Mouse (Mus musculus) 3134 (cell line): ENCODE measurements around the gene Tm9sf4.

Source experiments
- DNase-seq: peaks from one replicate; pipeline ENCODE4 v3.0.0-alpha.2; 2011; ENCODE audit warnings: low spot score; ENCODE audit not compliant: insufficient read length; ENCODE audit errors: extremely low read depth

Tm9sf4 gene

GRCm38 (mm10) chr2:153213351-153213750 is 52.2 kb downstream of the Tm9sf4 start:
- DNase-seq: no peak

GRCm38 (mm10) chr2:153214771-153215259 is 53.7 kb downstream of the Tm9sf4 start:
- no peak for DNase-seq

DNA sequence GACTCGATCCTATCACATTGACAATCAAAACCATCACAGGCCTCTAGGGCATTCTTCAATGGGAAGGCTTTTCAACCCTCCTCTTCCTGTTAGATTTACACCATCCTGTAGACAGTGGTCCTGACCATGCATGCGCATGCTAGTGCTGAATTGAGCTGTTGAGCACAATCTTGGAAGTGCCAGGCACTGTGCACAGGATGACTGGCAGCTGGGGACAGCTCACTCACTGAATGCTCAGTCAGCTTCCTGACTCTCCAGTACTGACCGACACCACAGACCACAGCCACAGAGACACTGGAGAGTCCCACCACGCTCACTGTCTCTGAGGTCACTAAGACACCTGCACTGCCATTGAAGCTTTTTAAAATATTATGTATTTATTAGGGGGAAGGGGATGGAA is 54.3 kb downstream of the Tm9sf4 start:
- no peak for DNase-seq

GRCm38 (mm10) chr2:153217826-153218340 is 56.8 kb downstream of the Tm9sf4 start:
- no peak for DNase-seq

DNA sequence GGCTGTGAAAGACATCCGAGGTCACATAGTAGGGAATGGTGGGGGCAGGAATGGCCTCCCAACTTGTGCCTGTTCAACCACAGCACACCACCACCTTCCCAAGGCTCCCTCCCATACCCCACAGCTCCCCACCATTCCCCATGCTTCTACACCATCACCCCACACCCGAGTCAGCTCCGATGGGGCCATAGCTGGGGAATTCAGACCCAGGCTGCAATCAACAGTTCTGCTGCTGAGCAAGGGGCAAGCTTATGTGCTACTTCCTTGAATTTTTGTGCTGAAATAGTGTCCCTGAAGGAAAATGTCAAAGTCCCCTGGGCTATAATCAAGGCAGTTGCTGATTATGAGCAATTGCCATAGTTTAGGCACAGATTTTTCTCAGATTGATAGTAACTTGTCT is 57.4 kb downstream of the Tm9sf4 start:
- no peak for DNase-seq

DNA sequence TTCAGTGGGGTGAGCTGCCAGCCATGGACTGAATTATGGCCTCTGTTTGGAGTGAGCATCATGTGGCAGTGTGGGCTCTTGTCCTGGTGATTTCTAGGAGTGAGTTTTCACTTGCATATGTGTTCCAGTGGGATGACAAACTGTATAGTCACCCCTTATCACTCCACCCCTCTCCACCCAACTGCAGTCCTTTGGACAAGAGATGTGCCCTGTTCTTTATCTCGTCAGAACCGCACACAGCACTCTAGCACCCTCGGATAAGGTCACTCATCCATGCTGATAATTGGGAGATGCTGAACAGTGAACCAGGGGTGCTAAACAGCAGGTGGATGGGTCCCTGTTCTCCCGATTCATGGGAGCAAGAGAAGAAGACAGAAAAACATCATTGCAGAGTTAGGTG is 60.5 kb downstream of the Tm9sf4 start:
- no peak for DNase-seq

DNA sequence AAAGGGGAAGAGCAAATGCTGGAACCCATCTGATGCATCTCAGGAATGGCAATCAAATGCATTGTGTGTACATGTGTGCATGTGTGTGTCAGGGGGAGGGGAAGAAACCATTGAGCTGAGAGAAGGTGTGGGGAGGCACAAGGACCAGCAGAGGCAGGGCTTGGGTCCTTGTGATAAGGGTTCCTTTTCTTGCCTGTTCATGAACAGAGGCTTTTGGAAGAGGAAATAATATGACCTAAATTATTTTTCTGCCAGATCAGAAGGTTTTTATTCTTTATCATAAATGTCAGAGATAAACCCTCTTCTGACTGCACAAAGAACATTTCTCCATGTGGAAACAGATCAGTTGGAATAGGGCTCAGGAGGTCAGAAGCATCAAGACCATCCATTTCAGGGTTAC is 61.0 kb downstream of the Tm9sf4 start:
- DNase-seq: no peak

DNA sequence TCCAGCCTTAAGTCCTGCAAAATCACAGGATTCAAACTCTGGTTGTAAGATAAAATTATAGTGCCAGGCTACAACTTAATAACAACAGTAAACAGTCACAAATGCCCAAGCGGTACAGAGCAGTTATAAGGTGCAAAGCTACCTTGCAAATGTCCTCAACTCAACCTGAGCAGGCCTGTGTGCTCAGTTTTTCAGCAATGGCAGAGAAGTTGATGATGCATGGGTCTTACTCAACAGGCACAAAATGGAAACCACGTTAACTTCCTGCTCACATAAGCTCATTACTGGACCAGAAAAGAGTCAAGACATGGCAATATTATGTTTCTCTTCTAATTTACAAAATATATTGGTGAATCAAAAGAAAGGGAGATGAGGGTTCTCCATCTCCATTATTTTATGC is 61.5 kb downstream of the Tm9sf4 start:
- DNase-seq: no peak

GRCm38 (mm10) chr2:153224946-153225594 is 64.0 kb downstream of the Tm9sf4 start, which contains the start of gene Tspyl3:
Gene Tspyl3, minus strand, starts transcription at chr2:153225441.
- no peak for DNase-seq

DNA sequence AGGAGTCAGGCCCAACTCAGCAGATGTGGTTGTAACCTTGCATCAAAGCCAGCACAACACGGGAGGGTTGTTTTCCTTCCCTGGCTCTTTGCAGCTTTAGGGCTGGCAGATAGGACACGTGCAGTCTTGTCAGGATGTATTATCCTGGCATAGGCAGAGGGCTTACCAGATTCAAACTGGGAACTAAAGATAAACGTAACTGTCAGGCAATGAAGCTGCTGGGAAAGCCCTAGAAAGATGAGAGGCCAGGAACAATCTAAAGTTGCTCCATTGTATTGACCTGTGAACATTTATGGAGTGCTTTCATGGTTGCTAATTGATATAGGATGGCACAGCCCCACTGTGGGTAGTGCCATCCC is 64.5 kb downstream of the Tm9sf4 start:
- DNase-seq: no peak

DNA sequence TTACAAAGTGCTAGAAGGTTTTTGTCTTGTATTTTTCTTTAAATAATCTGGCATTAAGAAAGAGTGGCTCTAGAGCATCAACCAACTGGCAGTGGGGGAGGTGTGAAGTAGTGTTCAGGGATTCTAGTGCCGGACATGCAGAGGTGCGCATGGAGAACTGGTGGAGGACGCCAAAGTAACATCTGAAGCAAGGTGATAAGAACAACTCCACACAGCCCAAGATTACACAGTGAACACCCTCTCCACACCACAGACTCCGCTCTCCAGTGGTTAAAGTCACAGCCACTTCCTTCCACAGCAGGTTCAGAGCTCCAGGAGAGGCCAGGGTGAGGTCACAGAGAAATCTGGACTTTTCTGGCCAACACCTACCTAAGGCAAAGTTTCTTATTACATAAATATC is 66.9 kb downstream of the Tm9sf4 start:
- no peak for DNase-seq

- no peak for DNase-seq
Observed at GRCm38 (mm10) chr2:153228523-153228922, 67.4 kb downstream of the Tm9sf4 start.

- DNase-seq: no peak
Observed at GRCm38 (mm10) chr2:153237193-153237592, 76.1 kb downstream of the Tm9sf4 start.

- DNase-seq: no peak
Observed at GRCm38 (mm10) chr2:153237891-153238290, 76.8 kb downstream of the Tm9sf4 start.

- DNase-seq: no peak
Observed at GRCm38 (mm10) chr2:153238406-153238805, 77.3 kb downstream of the Tm9sf4 start.

GRCm38 (mm10) chr2:153239021-153239859 is 78.1 kb downstream of the Tm9sf4 start:
- DNase-seq: no peak

- DNase-seq: no peak
Observed at GRCm38 (mm10) chr2:153239860-153240480, 78.9 kb downstream of the Tm9sf4 start.

DNA sequence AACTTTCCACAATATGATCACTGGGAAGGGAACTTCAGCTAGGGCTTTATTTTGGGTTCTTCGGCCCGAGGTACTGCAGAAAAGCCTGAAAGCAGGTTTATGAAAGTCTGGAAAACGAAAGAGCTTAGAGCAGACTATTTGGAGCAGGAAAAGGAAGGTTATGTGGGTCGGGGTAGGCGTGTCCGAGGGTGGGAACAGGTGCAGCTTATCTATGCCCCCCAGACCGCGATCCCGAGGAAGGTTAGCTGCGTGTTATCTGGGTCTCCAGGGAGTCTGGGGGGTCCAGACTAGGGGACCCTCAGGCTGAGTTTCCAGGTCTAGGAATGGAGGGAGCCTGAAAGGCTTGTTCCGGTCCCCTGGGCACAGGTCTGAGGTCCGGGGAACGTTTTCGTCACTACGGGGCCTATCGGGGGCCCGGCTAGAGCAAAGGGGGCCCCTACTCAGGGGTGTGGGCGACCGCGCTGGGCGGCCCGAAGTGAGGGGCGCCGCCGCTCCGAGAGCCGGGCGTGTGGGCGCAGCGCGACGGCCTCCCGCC is 79.7 kb downstream of the Tm9sf4 start:
- DNase-seq: peak; percentile 45

DNA sequence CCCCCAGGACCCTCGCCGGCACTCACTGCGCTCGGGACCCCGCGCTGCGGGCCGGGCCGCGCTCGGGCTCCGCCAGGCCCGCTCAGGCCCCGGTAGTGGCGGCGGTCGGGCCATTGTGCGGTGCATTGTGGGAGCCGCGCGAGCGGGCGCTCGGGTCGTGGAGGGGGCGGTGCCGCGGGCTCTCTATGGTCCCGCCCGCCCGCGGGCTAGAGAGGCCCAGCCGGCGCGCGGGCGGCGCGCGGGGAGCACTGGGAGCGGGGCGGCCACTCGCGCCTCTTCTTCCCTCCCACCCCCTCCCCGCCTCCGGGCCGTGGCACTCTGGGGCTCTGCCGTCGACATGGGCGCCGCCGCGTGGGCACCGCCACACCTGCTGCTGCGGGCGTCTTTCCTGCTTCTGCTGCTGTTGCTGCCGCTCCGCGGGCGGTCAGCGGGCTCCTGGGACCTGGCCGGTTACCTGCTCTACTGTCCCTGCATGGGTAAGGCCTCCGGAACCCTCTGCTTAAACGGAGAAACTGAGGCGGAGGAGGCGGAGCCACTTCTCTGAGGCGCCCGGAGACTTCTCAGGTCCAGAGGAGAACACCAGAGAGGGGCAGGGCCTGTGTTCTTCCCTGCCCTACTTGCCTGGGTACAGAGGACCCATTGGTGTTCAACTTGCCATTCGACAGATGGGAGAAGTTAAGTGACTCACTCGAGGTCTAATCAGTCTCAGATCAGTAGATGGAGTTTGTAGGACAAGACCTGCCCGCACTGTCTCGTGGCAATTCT is 80.3 kb downstream of the Tm9sf4 start, which contains the start of the genes Plagl2 and Pofut1:
Gene Plagl2 (minus strand): TSS at position 177 of the 765 bp plus-strand sequence.
Gene Pofut1 (plus strand): TSS at position 284 of the 765 bp plus-strand sequence.
- DNase-seq: peak; percentile 93

- DNase-seq: no peak
Observed at GRCm38 (mm10) chr2:153242156-153242555, 81.1 kb downstream of the Tm9sf4 start.
